Mouse (Mus musculus) liver, postnatal 0 days (tissue): ENCODE measurements around the gene Mb.

Experiments
- CTCF ChIP-seq: sonication (generic); IDR thresholded peaks from 2 replicates; pipeline ENCODE4 v1.5.1; 2016; ENCODE audit warnings: antibody characterized with exemption, low read depth
- EP300 ChIP-seq: IDR thresholded peaks from 2 replicates; pipeline ENCODE4 v1.6.1; 2016; ENCODE audit warnings: antibody characterized with exemption, low read depth, mild to moderate bottlenecking

DNA sequence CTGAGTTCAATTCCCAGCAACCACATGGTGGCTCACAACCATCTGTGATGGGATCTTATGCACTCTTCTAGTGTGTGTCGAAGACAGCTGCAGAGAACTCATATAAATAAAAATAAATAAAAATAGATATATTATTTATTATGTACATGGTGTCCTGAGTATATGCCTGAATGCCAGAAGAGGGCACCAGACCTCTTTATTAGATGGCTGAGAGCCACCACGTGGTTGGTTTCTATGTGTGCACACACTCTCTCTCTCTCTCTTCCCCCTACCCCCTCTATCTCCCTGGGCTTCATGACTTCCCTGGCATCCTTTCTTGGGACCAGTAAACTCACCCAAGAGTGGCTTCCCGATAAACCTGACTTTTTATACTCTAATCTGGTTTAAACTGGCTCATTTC, 67.7 kb downstream of the Mb start:
- no peak; the same call in 1 of the 2 replicates for TF ChIP-seq CTCF
- no peak for TF ChIP-seq EP300
